8 mouse cellular contexts compared by ENCODE assay signal in genomic region chr15:82964266-82964825, GRCm38 (mm10). TPM values are rescaled to one million over a fixed set of nuclear protein-coding genes. Genes with fewer than 3 reads are reported as not detected.
DNase-seq lines count a peak whose midpoint lies in the region; ATAC-seq and TF ChIP-seq lines count a peak whose summit lies in the region.
"Had no signal": no experiment of that assay in that cellular context is flagged by ENCODE, and none has a peak within 500 bp of the region (broad histone marks: within the 10 kb centered on the region; RNA-seq: fewer than 3 reads in every experiment).

No protein-coding gene starts in this region.

- no peak overlapping the region for H3K9ac ChIP-seq in lung, embryonic 14.5 days
- no peak overlapping the region for H3K9ac ChIP-seq in hindbrain, embryonic 12.5 days
- peak overlapping the region; percentile 70 for H3K9ac ChIP-seq in neural tube, embryonic 13.5 days

- peak overlapping the region; percentile 83 for H3K4me2 ChIP-seq in lung, embryonic 14.5 days
- H3K4me2 ChIP-seq in hindbrain, embryonic 12.5 days (replicated peaks), result no peak overlapping the region
- peak overlapping the region; percentile 63 for H3K4me2 ChIP-seq in neural tube, embryonic 13.5 days

- peak overlapping the region; percentile 35; the same call in 1 of the 2 replicates for H3K4me3 ChIP-seq in lung, embryonic 14.5 days (ENCODE audit: low read depth, low read length)
- H3K4me3 ChIP-seq in hindbrain, embryonic 12.5 days, result peak overlapping the region; percentile 40; the same call in 1 of the 2 replicates
- H3K4me3 ChIP-seq in neural tube, embryonic 13.5 days, result peak overlapping the region; percentile 53

- no peaks in the 10 kb centered on the region for H3K9me3 ChIP-seq in lung, embryonic 14.5 days (ENCODE audit: low read depth, low read length)
- H3K9me3 ChIP-seq in hindbrain, embryonic 12.5 days (replicated peaks), result no peaks in the 10 kb centered on the region
- H3K9me3 ChIP-seq in neural tube, embryonic 13.5 days, result no peaks in the 10 kb centered on the region

- TF ChIP-seq CTCF in lung, embryonic 14.5 days (IDR thresholded peaks at IDR 0.05; ENCODE audit: low read depth), result no peak

- 70% methylated on average over 14 of the region's 14 CpGs for WGBS in lung, embryonic 14.5 days
- 68% methylated on average over 14 of the region's 14 CpGs for WGBS in hindbrain, embryonic 12.5 days
- 53% methylated on average over 14 of the region's 14 CpGs for WGBS in neural tube, embryonic 13.5 days

- peaks cover 21% of the 10 kb centered on the region for H3K4me1 ChIP-seq in lung, embryonic 14.5 days (ENCODE audit: insufficient read depth)
- peaks cover 68% of the 10 kb centered on the region for H3K4me1 ChIP-seq in hindbrain, embryonic 12.5 days
- peaks cover 89% of the 10 kb centered on the region for H3K4me1 ChIP-seq in neural tube, embryonic 13.5 days (replicated peaks)

- peak overlapping the region; percentile 18; the same call in 1 of the 2 replicates for H3K27ac ChIP-seq in lung, embryonic 14.5 days (ENCODE audit: low read depth)
- peak overlapping the region; percentile 67 for H3K27ac ChIP-seq in hindbrain, embryonic 12.5 days
- H3K27ac ChIP-seq in neural tube, embryonic 13.5 days (replicated peaks), result peak overlapping the region; percentile 83

- no peak for DNase-seq in lung, embryonic 14.5 days
- DNase-seq in lung, postnatal 25 days (ENCODE audit: low spot score), result no peak
- DNase-seq in cerebellum, postnatal 14 days, result peak; percentile 75 to 86
- no peak for DNase-seq in adipocyte (ENCODE audit: low spot score)
- DNase-seq in gastrocnemius, adult 8-10 months (ENCODE audit: low spot score in 2 of 2), result no peak
- DNase-seq: layer of hippocampus, postnatal 36 days had no signal

- ATAC-seq in lung, embryonic 14.5 days (ENCODE audit: insufficient read depth), result no peak
- ATAC-seq in hindbrain, embryonic 12.5 days (ENCODE audit: low FRiP score), result no peak
- no peak for ATAC-seq in neural tube, embryonic 13.5 days (ENCODE audit: low read depth)

- peaks cover 9% of the 10 kb centered on the region; the same call in 1 of the 2 replicates for H3K27me3 ChIP-seq in lung, embryonic 14.5 days (ENCODE audit: insufficient read depth, low read length)
- peaks cover 81% of the 10 kb centered on the region for H3K27me3 ChIP-seq in hindbrain, embryonic 12.5 days
- peaks cover 60% of the 10 kb centered on the region for H3K27me3 ChIP-seq in neural tube, embryonic 13.5 days

- H3K36me3 ChIP-seq in lung, embryonic 14.5 days (ENCODE audit: insufficient read depth), result no peaks in the 10 kb centered on the region
- no peaks in the 10 kb centered on the region for H3K36me3 ChIP-seq in hindbrain, embryonic 12.5 days
- H3K36me3 ChIP-seq in neural tube, embryonic 13.5 days, result no peaks in the 10 kb centered on the region

RNA-seq across cellular contexts. Expression of gene Tcf20, which starts 23.3 kb away (rescaled TPM):
- 9.9 and 10.9 TPM in 2 replicates for polyA plus RNA-seq in lung, embryonic 14.5 days (2014; fragmentation: Nextera tagmentation; extraction: Ambion mirVana)
- 12.4 and 14.0 TPM in 2 replicates for polyA plus RNA-seq in hindbrain, embryonic 12.5 days (2016; fragmentation: Nextera tagmentation; extraction: Ambion mirVana)
- 11.8 and 12.7 TPM in 2 replicates for polyA plus RNA-seq in neural tube, embryonic 13.5 days (2015; fragmentation: Nextera tagmentation; extraction: Ambion mirVana)
- total RNA-seq in gastrocnemius, adult 8-10 months (2022), result 10 to 100 TPM; 28.0 to 36.3 (median 32.1) TPM

Comparison
In these comparisons a context has a peak if more than half of its experiments do, and no peak if none do; other contexts are left out.
1. DNase-seq: peak in cerebellum, postnatal 14 days (2 of 2); none in lung, embryonic 14.5 days (single experiment), lung, postnatal 25 days (single experiment), adipocyte (single experiment) and gastrocnemius, adult 8-10 months (0 of 2).
2. H3K27ac ChIP-seq: peak in every context shown above with its lines; median percentile 83 in neural tube, embryonic 13.5 days; 67 in hindbrain, embryonic 12.5 days; 18 in lung, embryonic 14.5 days.
3. Peak in every context shown above with its lines, with median percentiles within 50 percentile points of each other: H3K4me3 ChIP-seq.